Mouse (Mus musculus): Measurements from ENCODE around the gene Iqca. TPM values are rescaled to one million over a fixed set of nuclear protein-coding genes. Genes with fewer than 3 reads are reported as not detected.

Gene Iqca
- total RNA-seq, 2 experiments from 2014 or later, result not detected

GRCm38 (mm10) chr1:90117207-90117606 lies 36.0 kb downstream of the Iqca start:
- H3K4me3 ChIP-seq, result no peak overlapping the region
- no peak for TF ChIP-seq CTCF (IDR thresholded peaks at IDR 0.05)
- H3K27ac ChIP-seq, result no peak overlapping the region
- DNase-seq, result no peak
- intact Hi-C loops (cut with DNase I), result no loop called here

- Histone ChIP-seq H3K4me3 (no peak overlapping the region), H3K27ac (no peak overlapping the region)
- no peak for TF ChIP-seq CTCF (IDR thresholded peaks at IDR 0.05)
- DNase-seq, result no peak
- intact Hi-C loops (cut with DNase I), result no loop called here
Measured at GRCm38 (mm10) chr1:90114586-90114985, 38.6 kb downstream of the Iqca start.

- no peak for TF ChIP-seq CTCF (IDR thresholded peaks at IDR 0.05)
- intact Hi-C loops (cut with DNase I), result no loop called here
- Histone ChIP-seq H3K27ac (no peak overlapping the region), H3K4me3 (no peak overlapping the region)
- DNase-seq, result no peak
Measured at GRCm38 (mm10) chr1:90113655-90114244, 39.5 kb downstream of the Iqca start.

- Histone ChIP-seq H3K27ac (no peak overlapping the region), H3K4me3 (no peak overlapping the region)
- intact Hi-C loops (cut with DNase I), result no loop called here
- TF ChIP-seq CTCF (IDR thresholded peaks at IDR 0.05), result no peak
- DNase-seq, result no peak
Measured at GRCm38 (mm10) chr1:90112669-90113068, 40.5 kb downstream of the Iqca start.

- DNase-seq, result peak; percentile 71
Measured at GRCm38 (mm10) chr1:90111198-90111839, 41.9 kb downstream of the Iqca start.

GRCm38 (mm10) chr1:90103896-90104487 lies 49.2 kb downstream of the Iqca start:
- no peak for TF ChIP-seq CTCF (IDR thresholded peaks at IDR 0.05)

More at GRCm38 (mm10) chr1:90111198-90111839, 41.9 kb downstream of the Iqca start:
- no peak overlapping the region for H3K27ac ChIP-seq
- intact Hi-C loops (cut with DNase I), result no loop called here
- TF ChIP-seq CTCF (IDR thresholded peaks at IDR 0.05), result no peak
- H3K4me3 ChIP-seq, result no peak overlapping the region

GRCm38 (mm10) chr1:90100360-90101232 lies 52.6 kb downstream of the Iqca start:
- no peak for DNase-seq
- no peak for TF ChIP-seq CTCF (IDR thresholded peaks at IDR 0.05)
- H3K27ac ChIP-seq, result no peak overlapping the region
- H3K4me3 ChIP-seq, result no peak overlapping the region
- intact Hi-C loops (cut with DNase I), result no loop called here

More at GRCm38 (mm10) chr1:90103896-90104487, 49.2 kb downstream of the Iqca start:
- H3K4me3 ChIP-seq, result no peak overlapping the region
- H3K27ac ChIP-seq, result no peak overlapping the region
- intact Hi-C loops (cut with DNase I), result no loop called here
- no peak for DNase-seq

GRCm38 (mm10) chr1:90092816-90093493 lies 60.2 kb downstream of the Iqca start:
- no peak for DNase-seq
- Histone ChIP-seq H3K27ac (no peak overlapping the region), H3K4me3 (no peak overlapping the region)
- no peak for TF ChIP-seq CTCF (IDR thresholded peaks at IDR 0.05)
- intact Hi-C loops (cut with DNase I), result no loop called here

GRCm38 (mm10) chr1:90088192-90088990 lies 64.8 kb downstream of the Iqca start:
- Histone ChIP-seq H3K27ac (no peak overlapping the region), H3K4me3 (no peak overlapping the region)
- TF ChIP-seq CTCF (IDR thresholded peaks at IDR 0.05), result no peak
- intact Hi-C loops (cut with DNase I), result no loop called here
- no peak for DNase-seq

GRCm38 (mm10) chr1:90086461-90086860 lies 66.7 kb downstream of the Iqca start:
- no peak for DNase-seq
- intact Hi-C loops (cut with DNase I), result no loop called here
- no peak overlapping the region for H3K4me3 ChIP-seq
- no peak for TF ChIP-seq CTCF (IDR thresholded peaks at IDR 0.05)
- no peak overlapping the region for H3K27ac ChIP-seq

GRCm38 (mm10) chr1:90085526-90086157 lies 67.6 kb downstream of the Iqca start:
- H3K4me3 ChIP-seq, result no peak overlapping the region
- intact Hi-C loops (cut with DNase I), result no loop called here
- DNase-seq, result no peak
- no peak for TF ChIP-seq CTCF (IDR thresholded peaks at IDR 0.05)
- H3K27ac ChIP-seq, result no peak overlapping the region; the same call in 1 of the 2 replicates

Measured in gastrocnemius, adult 2 months (tissue).